Mouse (Mus musculus) bone marrow, adult 2 months (tissue): Measurements from ENCODE around the gene Dnajb6.

Experiments
- CTCF ChIP-seq: fragments of 200-500 bp; IDR thresholded peaks from 2 replicates; pipeline ENCODE4 v1.5.1; 2011; ENCODE audit warnings: low read length, control low read depth; ENCODE audit not compliant: control insufficient read depth, insufficient read depth
- POLR2A ChIP-seq: fragments of 200-500 bp; IDR thresholded peaks from 2 replicates; pipeline ENCODE4 v1.6.1; 2011; ENCODE audit warnings: low read depth, mild to moderate bottlenecking, control low read depth, low read length, borderline replicate concordance; ENCODE audit not compliant: control insufficient read depth

DNA sequence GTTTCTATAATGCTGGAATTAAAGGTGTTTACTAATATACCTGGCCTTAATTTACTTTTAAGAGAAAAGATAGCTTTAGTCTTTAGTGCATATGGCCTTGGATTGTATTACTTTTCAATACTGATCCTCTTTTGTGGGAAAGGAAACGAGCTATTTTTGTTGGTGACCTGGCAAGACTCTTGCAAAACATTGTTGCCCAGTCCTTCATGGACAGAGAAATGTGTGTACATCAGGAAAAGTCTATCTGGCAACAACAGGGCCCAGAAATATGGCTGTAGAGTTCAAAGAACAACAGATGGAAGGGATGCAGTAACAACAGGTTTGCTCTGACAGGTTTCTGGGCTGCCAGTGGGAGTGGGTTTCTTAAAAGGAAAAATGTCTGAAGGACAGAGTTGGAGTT is 5.2 kb downstream of the Dnajb6 start:
- TF ChIP-seq CTCF: no peak
- no peak for TF ChIP-seq POLR2A
